Mouse (Mus musculus): ENCODE measurements around the gene Prkd3. TPM values are rescaled to one million over a fixed set of nuclear protein-coding genes. Genes with fewer than 3 reads are reported as not detected.

The Prkd3 gene
- polyA plus RNA-seq, 1 experiment from 2014 or later: 21.8 TPM

Other genes starting within 250 kb of the Prkd3 start
- gene Heatr5b, start 185.5 kb downstream of the Prkd3 start, polyA plus RNA-seq (2015; fragmentation: Nextera tagmentation; extraction: Ambion mirVana): 21.9 and 22.2 TPM in 2 replicates
- 36.8 and 39.5 TPM in 2 replicates for gene Gpatch11, start 185.2 kb downstream of the Prkd3 start, polyA plus RNA-seq (2015; fragmentation: Nextera tagmentation; extraction: Ambion mirVana)
- 9.7 and 11.8 TPM in 2 replicates for gene Eif2ak2, start 138.2 kb downstream of the Prkd3 start, polyA plus RNA-seq (2015; fragmentation: Nextera tagmentation; extraction: Ambion mirVana)
- 0.14 and 0.16 TPM in 2 replicates for gene Sult6b1, start 113.8 kb downstream of the Prkd3 start, polyA plus RNA-seq (2015; fragmentation: Nextera tagmentation; extraction: Ambion mirVana)
- gene Cebpzos, start 104.3 kb downstream of the Prkd3 start, polyA plus RNA-seq (2015; fragmentation: Nextera tagmentation; extraction: Ambion mirVana): 74.8 and 89.6 TPM in 2 replicates
- gene Cebpz, start 83.8 kb downstream of the Prkd3 start, polyA plus RNA-seq (2015; fragmentation: Nextera tagmentation; extraction: Ambion mirVana): 27.2 and 33.3 TPM in 2 replicates
- 57.2 and 58.0 TPM in 2 replicates for gene Ndufaf7, start 83.7 kb downstream of the Prkd3 start, polyA plus RNA-seq (2015; fragmentation: Nextera tagmentation; extraction: Ambion mirVana)
- 25.4 and 31.6 TPM in 2 replicates for gene Qpct, start 31.1 kb upstream of the Prkd3 start, polyA plus RNA-seq (2015; fragmentation: Nextera tagmentation; extraction: Ambion mirVana)

All from heart, embryonic 15.5 days (tissue).